Mouse (Mus musculus): ENCODE measurements at regions not wholly inside any gene's neighbourhood (a gene's known extent, or its start where the extent isn't known, plus 50 kb on each side); places are given as distances from the start of the nearest gene placed in this dataset.
"Not testable (repeated sequence)": the region's sequence is repeated elsewhere in the genome, so short reads cannot be mapped to it uniquely, and the experiment has no call there.

DNA sequence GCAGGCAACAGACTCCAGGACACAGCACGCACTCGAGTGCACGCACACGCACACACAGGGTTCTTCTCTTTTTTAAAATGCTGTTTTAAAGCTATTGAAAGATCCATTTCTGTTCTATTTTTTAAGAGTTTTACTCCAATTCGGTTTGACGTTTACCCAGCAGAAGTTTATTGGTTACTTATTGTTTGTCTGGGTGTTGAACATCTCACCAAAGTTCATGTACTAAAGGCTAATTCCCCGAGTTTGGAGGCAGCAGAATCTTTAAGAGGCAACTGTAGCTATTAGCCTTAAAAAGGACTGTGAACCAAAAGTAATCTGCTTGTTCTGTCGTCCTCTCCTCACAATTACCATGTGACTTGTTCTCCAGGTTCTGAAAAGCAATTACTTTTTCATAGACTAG, 263.0 kb upstream of the Nfia start:
- 83% methylated on average over 8 of the region's 8 CpGs for WGBS

DNA sequence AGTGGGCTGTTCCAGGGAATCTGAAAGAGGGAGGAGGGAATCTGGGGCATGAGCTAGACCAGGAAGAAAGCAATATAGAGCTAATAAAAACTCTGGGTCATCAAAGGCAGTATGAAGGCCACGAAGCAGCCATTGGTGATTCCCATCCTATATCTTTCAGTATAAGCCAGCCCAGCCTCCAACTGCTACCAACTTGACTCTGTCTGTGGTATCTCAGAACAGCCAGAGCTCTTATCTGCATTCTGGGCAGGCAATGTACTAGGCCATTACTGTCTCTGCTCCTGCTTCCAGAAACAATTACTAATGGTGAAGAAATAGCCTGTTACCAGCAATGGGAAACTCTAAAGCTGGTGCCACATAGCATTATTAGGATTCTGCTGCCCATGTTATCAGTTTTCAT, 266.8 kb upstream of the Nfia start:
- ATAC-seq (ENCODE audit: insufficient read depth, low FRiP score, low TSS enrichment) (no peak), DNase-seq (ENCODE audit: low spot score) (no peak)
- no peak overlapping the region for H3K9ac ChIP-seq (ENCODE audit: low read length)
- no peaks in the 10 kb centered on the region for H3K9me3 ChIP-seq (ENCODE audit: control insufficient read depth, low read length)
- H3K4me1 ChIP-seq (ENCODE audit: control insufficient read depth, insufficient read depth, low read length): no peaks in the 10 kb centered on the region
- H3K36me3 ChIP-seq (ENCODE audit: control insufficient read depth, insufficient read depth, low read length): no peaks in the 10 kb centered on the region
- H3K4me3 ChIP-seq (ENCODE audit: low read depth, low read length): no peak overlapping the region
- H3K27me3 ChIP-seq (ENCODE audit: control insufficient read depth, insufficient read depth, low read length): no peaks in the 10 kb centered on the region
- H3K27ac ChIP-seq (ENCODE audit: low read depth, low read length): no peak overlapping the region
- no peak overlapping the region for H3K4me2 ChIP-seq (ENCODE audit: low read depth)
- WGBS: 40% methylated on average over 1 of the region's 1 CpGs

More for the DNA sequence above, 263.0 kb upstream of the Nfia start:
- H3K4me2 ChIP-seq (ENCODE audit: low read depth): no peak overlapping the region
- no peak for ATAC-seq (ENCODE audit: insufficient read depth, low FRiP score, low TSS enrichment)
- no peaks in the 10 kb centered on the region for H3K9me3 ChIP-seq (ENCODE audit: control insufficient read depth, low read length)
- H3K4me3 ChIP-seq (ENCODE audit: low read depth, low read length): no peak overlapping the region
- no peaks in the 10 kb centered on the region for H3K4me1 ChIP-seq (ENCODE audit: control insufficient read depth, insufficient read depth, low read length)
- no peak overlapping the region for H3K27ac ChIP-seq (ENCODE audit: low read depth, low read length)
- no peaks in the 10 kb centered on the region for H3K36me3 ChIP-seq (ENCODE audit: control insufficient read depth, insufficient read depth, low read length)
- no peak overlapping the region for H3K9ac ChIP-seq (ENCODE audit: low read length)
- DNase-seq (ENCODE audit: low spot score): no peak
- H3K27me3 ChIP-seq (ENCODE audit: control insufficient read depth, insufficient read depth, low read length): no peaks in the 10 kb centered on the region

DNA sequence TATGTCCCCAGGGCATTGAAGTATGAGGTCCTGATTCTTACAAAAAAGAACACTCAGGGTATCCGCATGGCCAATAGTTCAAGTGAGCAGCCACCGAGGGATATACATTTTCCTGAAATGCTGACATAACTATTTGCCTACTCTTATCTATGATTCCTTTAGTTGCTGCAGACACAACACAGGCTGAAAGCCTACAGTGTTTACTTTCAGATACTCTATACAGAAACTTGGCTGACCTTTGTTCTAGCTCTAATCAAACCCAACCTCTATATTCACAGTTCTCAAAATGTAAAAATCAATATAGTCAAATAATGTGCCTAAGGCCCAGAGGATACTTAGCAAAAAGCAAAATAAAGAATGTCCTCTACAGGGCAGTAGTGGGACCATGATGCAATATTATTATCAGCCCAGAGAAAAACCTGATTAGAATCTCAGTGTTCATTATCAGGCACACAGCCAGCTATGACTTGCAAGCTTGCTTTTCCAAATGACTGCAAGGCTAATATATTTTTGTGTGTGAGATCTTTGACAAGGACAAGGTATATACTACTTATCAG, 281.2 kb upstream of the Nfia start:
- DNase-seq (ENCODE audit: low spot score) (no peak), ATAC-seq (ENCODE audit: insufficient read depth, low FRiP score, low TSS enrichment) (no peak)
- H3K9ac ChIP-seq (ENCODE audit: low read length): no peak overlapping the region
- no peaks in the 10 kb centered on the region for H3K36me3 ChIP-seq (ENCODE audit: control insufficient read depth, insufficient read depth, low read length)
- H3K4me1 ChIP-seq (ENCODE audit: control insufficient read depth, insufficient read depth, low read length): peaks cover 3% of the 10 kb centered on the region; the same call in 1 of the 2 replicates
- no peak overlapping the region for H3K4me2 ChIP-seq (ENCODE audit: low read depth)
- no peak overlapping the region for H3K4me3 ChIP-seq (ENCODE audit: low read depth, low read length)
- H3K27me3 ChIP-seq (ENCODE audit: control insufficient read depth, insufficient read depth, low read length): no peaks in the 10 kb centered on the region
- no peaks in the 10 kb centered on the region for H3K9me3 ChIP-seq (ENCODE audit: control insufficient read depth, low read length)
- H3K27ac ChIP-seq (ENCODE audit: low read depth, low read length): no peak overlapping the region
- 91% methylated on average over 2 of the region's 2 CpGs for WGBS

DNA sequence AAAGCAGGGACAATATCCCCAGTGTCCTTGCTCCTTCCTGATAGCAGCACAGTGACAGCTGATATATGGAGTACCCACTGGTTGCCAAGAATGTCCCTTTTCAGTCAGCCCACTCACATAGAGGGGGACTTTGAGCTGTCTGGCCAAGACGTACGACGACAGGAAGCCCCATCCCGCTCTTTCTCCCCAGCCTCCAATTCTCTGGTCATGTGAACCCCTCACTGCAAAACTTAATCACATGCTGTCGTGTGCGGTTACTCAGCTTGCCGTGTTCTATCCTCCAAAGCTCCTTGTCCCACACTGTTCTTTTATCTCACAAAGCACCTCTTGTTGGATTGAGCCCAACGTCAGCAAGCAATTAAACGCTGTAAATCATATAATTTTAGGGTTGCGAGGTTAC, 286.2 kb upstream of the Nfia start:
- H3K4me2 ChIP-seq (ENCODE audit: low read depth): no peak overlapping the region
- whole genome bisulfite sequencing: 32% methylated on average over 10 of the region's 10 CpGs
- DNase-seq (ENCODE audit: low spot score): peak; percentile 43
- no peak overlapping the region for H3K4me3 ChIP-seq (ENCODE audit: low read depth, low read length)
- H3K27me3 ChIP-seq (ENCODE audit: control insufficient read depth, insufficient read depth, low read length): no peaks in the 10 kb centered on the region
- H3K9me3 ChIP-seq (ENCODE audit: control insufficient read depth, low read length): no peaks in the 10 kb centered on the region
- peak; percentile 76 for ATAC-seq (ENCODE audit: insufficient read depth, low FRiP score, low TSS enrichment)
- H3K4me1 ChIP-seq (ENCODE audit: control insufficient read depth, insufficient read depth, low read length): peaks cover 5% of the 10 kb centered on the region; the same call in 1 of the 2 replicates
- H3K36me3 ChIP-seq (ENCODE audit: control insufficient read depth, insufficient read depth, low read length): no peaks in the 10 kb centered on the region
- H3K27ac ChIP-seq (ENCODE audit: low read depth, low read length): no peak overlapping the region
- H3K9ac ChIP-seq (ENCODE audit: low read length): no peak overlapping the region

DNA sequence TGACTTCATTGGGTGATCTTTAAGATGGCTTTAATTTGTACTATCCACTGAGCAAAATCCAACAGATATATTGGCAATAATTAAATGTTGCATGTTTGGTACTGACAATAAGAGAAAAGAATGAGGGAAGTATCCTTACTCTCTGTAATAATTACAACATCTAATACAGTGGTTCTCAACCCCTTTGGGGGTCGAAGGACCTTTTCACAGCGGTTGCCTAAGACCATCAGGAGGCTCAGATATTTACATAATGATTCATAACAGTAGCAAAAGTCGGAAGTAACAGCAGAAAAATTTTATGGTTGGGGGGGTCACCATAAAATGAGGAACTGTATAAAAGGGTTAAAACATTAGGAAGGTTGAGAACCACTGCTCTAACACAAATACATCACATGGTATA, 287.3 kb upstream of the Nfia start:
- DNase-seq (ENCODE audit: low spot score) (no peak), ATAC-seq (ENCODE audit: insufficient read depth, low FRiP score, low TSS enrichment) (no peak)
- H3K27me3 ChIP-seq (ENCODE audit: control insufficient read depth, insufficient read depth, low read length): no peaks in the 10 kb centered on the region
- no peaks in the 10 kb centered on the region for H3K36me3 ChIP-seq (ENCODE audit: control insufficient read depth, insufficient read depth, low read length)
- peaks cover 5% of the 10 kb centered on the region; the same call in 1 of the 2 replicates for H3K4me1 ChIP-seq (ENCODE audit: control insufficient read depth, insufficient read depth, low read length)
- no peak overlapping the region for H3K4me3 ChIP-seq (ENCODE audit: low read depth, low read length)
- WGBS: 87% methylated on average over 3 of the region's 3 CpGs
- no peaks in the 10 kb centered on the region for H3K9me3 ChIP-seq (ENCODE audit: control insufficient read depth, low read length)
- H3K4me2 ChIP-seq (ENCODE audit: low read depth): no peak overlapping the region
- H3K27ac ChIP-seq (ENCODE audit: low read depth, low read length): no peak overlapping the region
- H3K9ac ChIP-seq (ENCODE audit: low read length): no peak overlapping the region

DNA sequence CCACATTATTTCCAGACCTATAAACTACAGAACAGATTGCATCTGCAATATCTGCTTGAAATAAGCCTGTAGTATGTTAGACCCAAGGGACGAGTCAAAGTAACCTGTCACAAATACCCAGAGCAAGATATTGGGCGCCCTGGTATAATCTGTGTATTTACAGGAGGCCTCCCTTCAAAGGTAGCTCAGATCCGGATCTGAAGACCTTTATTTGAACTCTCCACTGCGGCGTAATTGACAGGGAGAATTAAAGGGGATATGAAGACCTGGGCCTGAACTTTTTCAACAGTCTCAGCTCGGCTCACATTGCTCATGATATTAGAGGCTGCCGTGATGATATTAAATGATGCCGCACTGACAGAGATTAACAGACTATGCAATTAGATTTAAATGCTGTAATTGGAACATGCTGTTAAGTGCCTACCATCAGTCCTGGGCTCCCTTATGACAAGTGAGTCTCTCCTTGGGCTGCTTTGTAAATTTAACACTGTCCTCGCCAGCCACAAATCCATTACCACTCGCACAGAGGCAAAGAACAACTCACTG, 289.8 kb upstream of the Nfia start:
- Histone ChIP-seq H3K9ac (ENCODE audit: low read length) (no peak overlapping the region), H3K4me3 (ENCODE audit: low read depth, low read length) (no peak overlapping the region), H3K4me1 (ENCODE audit: control insufficient read depth, insufficient read depth, low read length) (peaks cover 5% of the 10 kb centered on the region; the same call in 1 of the 2 replicates), H3K27ac (ENCODE audit: low read depth, low read length) (no peak overlapping the region), H3K27me3 (ENCODE audit: control insufficient read depth, insufficient read depth, low read length) (no peaks in the 10 kb centered on the region), H3K36me3 (ENCODE audit: control insufficient read depth, insufficient read depth, low read length) (no peaks in the 10 kb centered on the region), H3K9me3 (ENCODE audit: control insufficient read depth, low read length) (no peaks in the 10 kb centered on the region), H3K4me2 (ENCODE audit: low read depth) (no peak overlapping the region)
- ATAC-seq (ENCODE audit: insufficient read depth, low FRiP score, low TSS enrichment): no peak
- no peak for DNase-seq (ENCODE audit: low spot score)
- 70% methylated on average over 10 of the region's 10 CpGs for WGBS

DNA sequence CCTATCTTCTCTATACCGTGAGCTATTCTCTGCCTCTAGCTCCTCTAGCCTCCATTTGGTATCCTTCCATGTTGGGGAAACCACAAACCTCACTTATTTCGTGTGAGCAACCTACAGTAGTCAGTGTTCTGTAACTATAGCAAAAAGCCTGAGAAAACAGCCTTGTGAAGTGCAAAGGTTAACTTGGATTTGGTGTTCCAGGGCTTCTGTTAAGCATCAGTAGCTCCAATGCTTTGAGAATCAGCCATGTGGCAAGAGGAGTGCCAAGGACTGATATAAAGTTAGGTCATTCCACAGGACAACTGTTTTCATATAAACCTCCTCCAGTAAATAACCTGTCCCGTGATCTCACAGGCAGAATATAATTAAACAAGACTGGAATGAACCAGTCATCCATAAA, 290.7 kb upstream of the Nfia start:
- no peaks in the 10 kb centered on the region for H3K27me3 ChIP-seq (ENCODE audit: control insufficient read depth, insufficient read depth, low read length)
- no peak overlapping the region for H3K27ac ChIP-seq (ENCODE audit: low read depth, low read length)
- DNase-seq (ENCODE audit: low spot score) (no peak), ATAC-seq (ENCODE audit: insufficient read depth, low FRiP score, low TSS enrichment) (no peak)
- H3K4me1 ChIP-seq (ENCODE audit: control insufficient read depth, insufficient read depth, low read length): peaks cover 5% of the 10 kb centered on the region; the same call in 1 of the 2 replicates
- no peak overlapping the region for H3K4me3 ChIP-seq (ENCODE audit: low read depth, low read length)
- H3K9me3 ChIP-seq (ENCODE audit: control insufficient read depth, low read length): no peaks in the 10 kb centered on the region
- no peak overlapping the region for H3K9ac ChIP-seq (ENCODE audit: low read length)
- WGBS: 90% methylated on average over 3 of the region's 3 CpGs
- H3K36me3 ChIP-seq (ENCODE audit: control insufficient read depth, insufficient read depth, low read length): no peaks in the 10 kb centered on the region
- H3K4me2 ChIP-seq (ENCODE audit: low read depth): no peak overlapping the region

DNA sequence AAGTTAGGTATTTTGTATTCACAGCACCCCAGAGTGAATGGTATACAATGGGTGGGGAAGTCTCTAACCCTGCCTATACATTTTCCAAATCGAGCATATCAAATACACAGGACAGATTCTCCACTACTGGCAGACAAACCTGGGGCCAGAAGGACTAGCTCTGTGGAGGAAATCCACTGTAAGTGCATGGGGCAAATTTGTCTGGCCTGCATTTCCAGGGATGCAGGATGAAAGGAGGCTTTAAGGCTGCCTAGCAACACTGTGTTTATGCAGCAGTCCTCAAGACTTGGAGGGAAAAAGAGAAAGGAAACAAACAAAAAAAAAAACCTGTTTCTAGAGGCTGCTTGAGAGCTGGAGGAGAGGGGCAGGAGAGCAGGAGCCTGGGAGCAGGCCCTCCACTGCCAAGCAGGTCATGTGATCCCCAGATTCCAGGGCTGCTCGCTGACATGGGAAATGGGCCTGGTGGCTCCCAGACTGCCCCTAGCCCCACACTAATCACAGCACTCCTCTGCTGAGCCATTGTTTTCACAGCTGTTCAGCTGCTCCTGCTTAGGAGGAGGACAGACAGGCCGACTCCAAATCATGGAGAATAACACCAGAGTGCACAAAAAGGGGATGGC, 293.7 kb upstream of the Gm10192 start:
- Histone ChIP-seq H3K27ac (ENCODE audit: low read depth, low read length) (0 out of 2 replicates have a peak overlapping the region, but pooled peaks have one; percentile 24), H3K4me3 (ENCODE audit: low read depth, low read length) (no peak overlapping the region), H3K4me1 (ENCODE audit: control insufficient read depth, insufficient read depth, low read length) (no peaks in the 10 kb centered on the region), H3K27me3 (ENCODE audit: control insufficient read depth, insufficient read depth, low read length) (no peaks in the 10 kb centered on the region), H3K9me3 (ENCODE audit: control insufficient read depth, low read length) (no peaks in the 10 kb centered on the region), H3K4me2 (ENCODE audit: low read depth) (no peak overlapping the region), H3K9ac (ENCODE audit: low read length) (no peak overlapping the region), H3K36me3 (ENCODE audit: control insufficient read depth, insufficient read depth, low read length) (no peaks in the 10 kb centered on the region)
- WGBS: 16% methylated on average over 3 of the region's 3 CpGs
- DNase-seq (ENCODE audit: low spot score) (peak; percentile 81), ATAC-seq (ENCODE audit: insufficient read depth, low FRiP score, low TSS enrichment) (peak; percentile 98)

DNA sequence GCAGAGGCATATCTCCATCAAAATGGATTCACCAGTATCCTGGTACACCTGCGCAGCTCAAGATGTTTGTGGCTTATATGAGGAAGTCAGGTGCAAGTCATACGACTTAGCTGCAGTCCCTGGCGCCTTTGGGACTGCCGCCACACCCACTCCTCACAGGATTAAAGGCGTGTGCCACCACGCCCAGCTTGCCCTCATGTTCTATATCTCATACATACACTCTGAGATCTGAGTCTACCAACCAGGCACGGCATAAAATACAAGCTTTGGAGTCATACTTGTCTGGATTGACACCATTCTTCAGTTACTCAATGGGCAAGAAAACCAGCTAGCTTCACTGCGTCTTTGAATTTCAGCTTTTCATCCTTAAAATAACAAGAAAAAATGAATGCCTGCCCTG, 290.5 kb upstream of the Gm10192 start:
- H3K4me2 ChIP-seq (ENCODE audit: low read depth); H3K27me3 ChIP-seq (ENCODE audit: control insufficient read depth, insufficient read depth, low read length); H3K4me3 ChIP-seq (ENCODE audit: low read depth, low read length); ATAC-seq (ENCODE audit: insufficient read depth, low FRiP score, low TSS enrichment); H3K27ac ChIP-seq (ENCODE audit: low read depth, low read length); DNase-seq (ENCODE audit: low spot score); H3K9me3 ChIP-seq (ENCODE audit: control insufficient read depth, low read length); H3K36me3 ChIP-seq (ENCODE audit: control insufficient read depth, insufficient read depth, low read length); H3K9ac ChIP-seq (ENCODE audit: low read length); H3K4me1 ChIP-seq (ENCODE audit: control insufficient read depth, insufficient read depth, low read length): not testable (repeated sequence)
- WGBS: 87% methylated on average over 8 of the region's 8 CpGs

Data from neural tube, embryonic 11.5 days (tissue).